Mouse (Mus musculus) lung, postnatal 14 days (tissue): Measurements from ENCODE around the gene Apba1.
A peak's percentile ranks its signal among the peaks of the same experiment; 100 is the strongest.

Experiments
- DNase-seq: peaks from one replicate; pipeline ENCODE4 v3.0.0; 2021

Apba1 gene

GRCm38 (mm10) chr19:23758554-23759321 is at the start of gene Apba1:
Apba1 (plus strand) TSS chr19:23758887.
- peak; percentile 66 for DNase-seq

DNA sequence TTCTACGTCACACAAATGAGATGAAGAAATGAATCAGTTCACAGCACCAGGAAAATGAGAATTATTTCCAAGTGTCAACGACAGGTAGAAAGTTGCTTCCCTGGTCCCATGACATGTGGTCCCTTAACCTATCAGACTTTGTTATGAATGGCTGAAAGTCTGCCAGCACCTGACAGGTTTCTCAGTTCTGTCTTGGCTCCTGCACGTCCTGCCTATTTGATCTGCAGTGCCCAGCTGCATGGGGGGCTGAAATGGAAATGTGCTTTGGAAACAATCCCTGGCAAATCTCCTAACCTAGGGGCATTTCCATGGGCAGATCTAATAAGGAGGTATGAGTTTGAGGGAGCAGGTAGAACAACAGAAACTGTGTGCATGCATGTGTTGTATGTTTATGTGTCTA is 12.2 kb upstream of the Apba1 start:
- DNase-seq: no peak

GRCm38 (mm10) chr19:23757011-23757410 is 1.7 kb upstream of the Apba1 start:
- DNase-seq: peak; percentile 12

DNA sequence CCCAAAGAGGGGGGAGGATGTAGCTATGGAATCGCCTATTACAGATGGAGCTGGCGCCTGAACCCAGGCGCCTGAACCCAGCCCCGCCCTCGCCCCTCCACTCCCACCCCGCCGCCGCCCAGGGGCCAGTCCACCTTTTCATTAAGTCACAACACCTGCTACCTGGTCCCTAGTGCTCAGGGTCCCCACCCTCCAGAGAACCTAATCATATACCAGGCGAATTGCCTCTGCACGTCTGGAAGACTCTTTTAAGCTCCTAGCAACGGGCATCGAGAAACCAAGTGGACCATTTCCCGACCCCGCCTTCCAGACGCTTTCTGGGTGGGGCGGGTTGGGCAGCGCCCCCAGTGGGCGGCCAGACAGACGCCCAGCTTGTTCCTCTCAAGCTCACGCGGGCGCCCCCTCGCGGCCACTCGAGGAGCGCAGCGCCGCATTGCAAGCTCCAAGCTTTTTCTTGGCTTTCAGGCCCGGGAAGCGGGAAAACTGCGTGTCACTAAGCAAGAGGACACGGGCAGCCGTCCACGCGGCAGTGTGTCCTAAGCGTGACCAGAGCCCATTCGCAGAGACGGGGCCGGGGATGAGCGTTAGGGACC is 630 bp upstream of the Apba1 start:
- peak; percentile 95 for DNase-seq

- DNase-seq: peak; percentile 11
These were observed 747 bp downstream of the Apba1 start for GRCm38 (mm10) chr19:23759322-23759945.

DNA sequence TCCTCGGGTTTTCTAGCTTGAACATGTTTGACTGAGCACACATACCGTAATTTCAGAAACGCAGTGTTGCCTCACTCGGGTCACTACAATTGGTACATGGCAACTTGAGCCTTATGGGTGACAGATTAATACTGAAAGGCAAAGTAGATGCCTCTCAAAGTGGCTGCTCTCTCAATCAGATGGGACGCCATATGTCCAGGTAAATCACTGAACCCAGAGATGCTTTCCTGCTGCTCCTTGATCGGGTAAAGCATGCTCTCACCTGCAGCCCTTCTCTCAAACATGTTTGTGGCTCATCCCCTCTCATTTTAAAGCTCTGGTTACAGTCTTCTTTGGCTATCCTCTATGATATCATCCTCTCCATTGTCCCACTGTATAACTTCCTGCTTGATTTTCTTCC is 4.7 kb downstream of the Apba1 start:
- no peak for DNase-seq

- DNase-seq: no peak
These were observed 5.4 kb downstream of the Apba1 start for GRCm38 (mm10) chr19:23764051-23764450.

DNA sequence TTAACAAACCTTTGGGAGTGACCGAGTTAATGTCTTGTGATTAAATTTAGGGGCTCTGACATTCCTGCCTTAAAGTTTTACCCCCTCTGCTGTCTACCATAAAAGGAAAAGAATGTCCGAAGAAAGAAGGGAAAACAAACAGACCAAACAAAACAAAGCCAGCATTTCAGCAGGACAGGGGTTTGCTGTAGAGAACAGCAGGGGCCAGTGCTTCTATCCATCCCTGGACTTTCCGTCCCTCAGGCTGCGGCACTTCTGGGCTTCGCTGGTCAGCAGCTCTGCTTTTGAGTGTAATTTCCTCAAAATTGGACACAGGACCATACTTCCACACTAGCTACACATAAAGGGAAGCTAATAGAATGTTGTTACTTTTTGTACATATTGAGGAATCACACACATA is 10.2 kb downstream of the Apba1 start:
- DNase-seq: no peak

DNA sequence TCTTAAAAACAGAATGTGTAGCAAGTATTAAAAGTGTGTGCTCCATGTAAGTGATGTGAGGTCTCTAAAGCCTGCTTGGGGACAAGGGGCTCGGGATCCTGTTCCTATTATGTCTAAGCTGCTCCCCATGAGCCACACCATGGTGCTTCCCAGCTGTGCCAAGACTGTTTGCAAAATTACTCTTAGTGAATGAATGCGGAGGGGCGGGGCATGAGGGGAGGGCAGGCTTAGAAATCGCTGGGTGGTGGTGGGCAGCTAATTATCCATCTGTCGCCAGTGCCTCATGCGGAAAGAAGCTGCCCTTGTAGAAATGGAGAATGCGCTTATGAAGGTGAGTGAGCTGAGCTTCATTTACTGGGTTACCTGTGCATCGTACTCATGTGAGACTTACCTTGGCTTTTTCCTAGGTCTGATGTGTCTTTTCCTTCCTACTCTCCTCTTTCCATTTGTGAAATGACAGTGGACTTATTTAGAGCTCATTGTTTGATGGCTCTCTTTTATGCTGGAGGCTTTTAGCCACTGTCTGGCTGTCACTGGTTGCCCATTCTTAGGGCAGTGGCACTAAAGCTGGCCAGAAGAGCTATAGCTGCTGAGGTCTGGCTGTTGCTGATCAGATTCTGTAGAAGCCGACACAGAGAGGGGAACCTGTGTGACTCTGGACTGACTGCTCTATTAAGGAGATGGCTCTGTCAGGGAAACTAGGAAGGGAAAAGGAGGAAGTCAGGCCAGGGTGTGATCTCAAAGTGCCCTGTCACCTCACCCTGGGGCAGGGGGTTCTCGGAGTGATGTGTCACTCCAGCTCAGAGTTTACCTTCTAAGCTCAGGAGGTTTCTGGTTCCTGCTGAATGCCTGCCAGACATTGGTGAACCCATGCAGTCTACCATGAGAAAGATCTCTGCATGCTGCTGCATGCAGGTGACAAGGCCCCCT is 12.1 kb downstream of the Apba1 start:
- DNase-seq: no peak

DNA sequence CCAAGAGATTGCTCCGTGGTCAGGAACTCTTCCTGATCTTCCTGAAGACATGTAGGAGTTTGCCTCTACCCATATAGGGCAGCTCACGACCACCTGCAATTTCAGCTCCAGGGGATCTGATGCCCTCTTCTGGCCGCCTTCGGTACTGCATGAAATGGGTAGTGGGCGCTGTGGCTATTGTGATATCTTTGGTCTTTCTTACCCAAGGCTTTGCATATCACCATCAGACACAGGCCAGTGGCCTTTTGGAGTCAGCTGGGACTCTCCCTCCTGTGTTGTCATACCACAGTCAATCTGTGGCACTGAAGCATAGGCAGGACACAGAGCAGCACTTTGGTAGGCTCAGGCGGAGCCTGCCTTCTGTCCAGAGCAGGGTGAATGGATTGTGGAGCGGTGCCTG is 13.3 kb downstream of the Apba1 start:
- peak; percentile 8 for DNase-seq

- no peak for DNase-seq
These were observed 16.7 kb downstream of the Apba1 start for GRCm38 (mm10) chr19:23775356-23775755.

GRCm38 (mm10) chr19:23779130-23779529 is 20.4 kb downstream of the Apba1 start:
- DNase-seq: no peak

GRCm38 (mm10) chr19:23780105-23780504 is 21.4 kb downstream of the Apba1 start:
- no peak for DNase-seq

GRCm38 (mm10) chr19:23781968-23782367 is 23.3 kb downstream of the Apba1 start:
- no peak for DNase-seq

GRCm38 (mm10) chr19:23788420-23789132 is 29.9 kb downstream of the Apba1 start:
- DNase-seq: no peak

GRCm38 (mm10) chr19:23791704-23792103 is 33.0 kb downstream of the Apba1 start:
- no peak for DNase-seq

DNA sequence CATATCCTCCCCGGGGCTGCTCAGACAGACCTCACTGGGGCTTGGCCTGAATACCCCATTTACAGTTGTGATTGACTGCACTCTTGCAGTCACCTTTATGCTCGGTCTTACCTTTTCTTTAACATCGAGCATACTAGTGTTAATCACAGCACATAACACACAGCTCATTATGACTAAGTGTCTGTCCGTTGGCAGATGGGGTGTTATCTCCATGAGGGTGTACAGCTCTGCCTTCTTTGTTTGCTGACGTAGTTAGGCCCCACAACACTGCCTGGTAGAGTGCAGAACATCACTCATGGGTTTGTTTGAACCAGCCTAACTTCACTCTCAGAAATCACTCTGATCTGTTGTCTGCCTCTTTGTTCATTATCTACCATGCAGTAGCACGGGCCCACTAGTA is 33.9 kb downstream of the Apba1 start:
- DNase-seq: no peak

DNA sequence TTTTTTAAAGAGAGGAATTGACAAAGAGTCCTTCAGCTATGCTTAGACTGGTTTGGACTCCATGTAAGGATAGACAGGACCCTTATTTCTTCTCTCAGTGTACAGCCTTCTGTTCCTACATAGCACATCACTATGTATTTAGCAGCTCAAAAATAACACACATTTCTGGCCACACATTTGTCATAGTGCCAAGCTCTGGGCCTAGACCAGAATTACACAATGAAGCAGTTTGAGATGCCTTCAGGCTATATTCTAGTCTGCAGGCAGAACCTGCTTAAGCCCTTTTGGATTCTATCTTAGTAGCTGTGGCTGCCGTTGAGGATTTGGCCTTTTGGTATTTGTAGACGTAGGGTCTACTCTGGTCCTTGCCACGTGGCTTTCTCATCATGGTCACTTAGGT is 35.8 kb downstream of the Apba1 start:
- DNase-seq: no peak

- DNase-seq: no peak
These were observed 36.5 kb downstream of the Apba1 start for GRCm38 (mm10) chr19:23795156-23795555.

- peak; percentile 26 for DNase-seq
These were observed 42.5 kb downstream of the Apba1 start for GRCm38 (mm10) chr19:23801174-23801573.

DNA sequence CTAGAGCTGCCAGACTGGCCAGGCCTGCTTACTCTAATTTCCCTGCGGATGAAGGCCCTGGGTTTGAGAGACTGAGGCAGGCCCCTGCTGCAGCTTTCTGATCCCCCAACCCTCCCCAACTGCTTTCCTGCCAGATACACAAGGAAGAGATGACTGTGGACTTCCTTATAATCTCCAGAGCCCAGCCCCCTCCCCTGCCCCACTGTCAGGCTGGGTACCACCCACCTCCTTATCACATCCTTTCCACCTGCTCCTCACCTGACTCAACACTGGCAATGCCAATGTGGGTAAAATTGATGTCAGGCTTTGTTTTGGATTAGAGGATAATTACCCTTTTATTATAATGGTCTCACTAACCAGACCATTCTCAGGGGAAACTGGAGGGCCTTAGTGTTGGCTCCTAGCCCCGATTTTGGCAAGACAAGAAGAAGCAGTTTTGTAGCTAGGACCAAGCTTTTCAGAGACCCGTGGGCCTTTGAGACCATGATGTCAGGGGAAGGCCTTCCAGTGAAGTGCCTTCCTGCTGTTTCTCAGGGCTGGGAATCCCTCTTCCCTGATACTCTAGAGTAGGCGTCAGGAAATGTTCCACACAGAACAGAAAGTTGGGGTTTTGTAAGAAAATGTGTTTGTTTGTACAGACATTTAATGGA is 44.7 kb downstream of the Apba1 start:
- no peak for DNase-seq

GRCm38 (mm10) chr19:23806796-23807195 is 48.1 kb downstream of the Apba1 start:
- no peak for DNase-seq
